Mouse (Mus musculus): ENCODE measurements around the gene Agl.
"Not testable (repeated sequence)": the region's sequence is repeated elsewhere in the genome, so short reads cannot be mapped to it uniquely, and the experiment has no call there.

The Agl gene

DNA sequence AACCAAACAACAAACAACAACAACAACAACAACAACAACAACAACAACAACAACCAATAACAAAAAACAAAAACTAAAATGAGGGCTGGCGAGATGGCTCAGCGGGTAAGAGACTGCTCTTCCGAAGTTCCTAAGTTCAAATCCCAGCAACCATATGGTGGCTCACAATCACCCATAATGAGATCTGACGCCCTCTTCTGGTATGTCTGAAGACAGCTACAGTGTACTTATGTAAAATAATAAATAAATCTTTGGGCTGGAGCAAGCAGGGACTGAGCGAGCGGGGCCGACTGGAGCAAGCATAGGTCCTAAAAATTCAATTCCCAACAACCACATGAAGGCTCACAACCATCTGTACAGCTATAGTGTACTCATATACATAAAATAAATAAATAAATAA lies 60.3 kb downstream of the Agl start:
- not testable (repeated sequence) for DNase-seq (ENCODE audit: low spot score in 2 of 2)

DNA sequence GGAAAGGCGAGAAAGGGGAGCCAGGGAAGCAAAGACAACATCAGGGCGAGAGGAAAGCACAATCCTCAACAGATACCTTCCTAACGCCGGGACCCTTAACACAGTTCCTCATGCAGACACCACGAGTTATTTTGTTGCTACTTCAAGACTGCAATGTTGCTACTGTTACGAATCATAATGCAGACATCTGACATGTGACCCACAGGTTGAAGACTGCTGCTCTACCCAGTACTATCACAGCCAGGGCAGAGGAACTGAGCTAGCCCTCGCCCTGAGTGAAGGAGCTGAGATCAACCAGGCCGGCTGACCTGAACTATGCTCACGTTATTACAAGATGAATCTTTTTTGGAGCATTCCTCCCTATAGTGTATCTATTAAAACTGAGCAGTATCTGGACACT lies 67.0 kb downstream of the Agl start:
- no peak for DNase-seq (ENCODE audit: low spot score in 2 of 2)

DNA sequence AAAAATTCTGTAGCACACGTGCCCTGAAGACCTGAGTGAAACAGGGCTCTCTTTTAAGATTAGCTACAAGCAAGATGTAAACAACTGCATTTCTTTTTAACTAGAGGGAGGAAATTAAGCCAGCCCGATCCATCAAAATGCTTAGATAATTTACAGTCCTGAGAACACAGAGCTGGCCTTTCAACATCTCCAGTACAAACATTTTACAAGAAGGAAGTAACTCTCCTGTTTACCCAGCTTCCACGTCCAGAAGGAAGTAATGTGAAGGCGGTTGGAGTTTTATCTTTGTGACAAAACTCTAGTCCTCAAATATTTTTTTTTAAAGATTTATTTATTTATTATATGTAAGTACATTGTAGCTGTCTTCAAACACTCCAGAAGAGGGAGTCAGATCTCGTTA lies 67.9 kb downstream of the Agl start:
- no peak for DNase-seq (ENCODE audit: low spot score in 2 of 2)

DNA sequence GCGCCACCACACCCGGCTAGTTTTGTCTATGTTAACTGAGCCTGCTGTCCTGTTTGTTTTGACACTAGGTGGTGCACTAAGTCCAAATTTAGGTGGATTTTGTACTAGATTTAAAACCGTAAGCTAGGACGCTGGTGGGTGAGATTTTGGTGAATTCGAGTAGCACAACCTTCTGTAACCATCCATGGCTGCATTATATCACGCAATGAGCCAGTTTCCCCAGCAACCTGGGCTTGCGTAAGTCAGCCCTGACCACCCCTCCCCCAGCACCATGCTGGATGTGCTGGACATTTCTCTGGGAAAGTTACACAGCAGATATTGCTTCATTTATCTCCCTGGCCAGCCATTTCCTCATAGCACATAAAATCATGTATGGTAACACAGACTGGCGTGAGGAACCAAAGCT lies 70.6 kb downstream of the Agl start:
- no peak for DNase-seq (ENCODE audit: low spot score in 2 of 2)

DNA sequence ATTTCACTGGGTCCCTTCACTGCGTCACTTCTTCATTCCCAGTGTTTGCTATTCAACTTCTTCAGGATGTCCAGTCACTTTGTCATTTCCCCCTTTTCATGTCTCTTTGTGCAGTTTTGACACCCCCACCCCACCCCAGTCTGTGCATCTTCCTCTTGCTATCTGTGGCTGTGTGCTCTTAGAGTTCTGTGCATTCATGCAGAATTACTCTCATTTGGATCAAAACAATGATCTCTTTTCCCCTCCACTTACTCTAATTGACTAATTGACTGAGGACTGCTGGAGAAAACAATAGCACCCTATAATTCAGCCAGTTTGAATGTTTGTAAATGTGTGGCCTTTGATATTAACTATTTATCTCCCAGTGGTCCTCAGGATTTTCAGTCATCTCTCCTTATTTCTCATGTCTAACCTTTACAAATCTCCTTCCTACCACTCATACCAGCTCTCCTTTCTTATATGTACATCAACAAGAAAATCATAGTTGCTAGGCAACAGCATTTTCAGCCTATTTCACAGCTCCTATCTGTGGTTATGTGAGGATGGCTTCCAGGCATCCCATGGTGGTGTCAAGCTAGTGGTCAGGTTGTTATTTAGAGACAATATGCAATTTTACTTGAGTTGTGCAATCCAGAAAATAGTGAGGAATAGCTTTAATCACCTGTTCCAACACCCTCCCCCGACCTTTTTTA lies 78.3 kb downstream of the Agl start:
- DNase-seq (ENCODE audit: low spot score in 2 of 2), result no peak

DNA sequence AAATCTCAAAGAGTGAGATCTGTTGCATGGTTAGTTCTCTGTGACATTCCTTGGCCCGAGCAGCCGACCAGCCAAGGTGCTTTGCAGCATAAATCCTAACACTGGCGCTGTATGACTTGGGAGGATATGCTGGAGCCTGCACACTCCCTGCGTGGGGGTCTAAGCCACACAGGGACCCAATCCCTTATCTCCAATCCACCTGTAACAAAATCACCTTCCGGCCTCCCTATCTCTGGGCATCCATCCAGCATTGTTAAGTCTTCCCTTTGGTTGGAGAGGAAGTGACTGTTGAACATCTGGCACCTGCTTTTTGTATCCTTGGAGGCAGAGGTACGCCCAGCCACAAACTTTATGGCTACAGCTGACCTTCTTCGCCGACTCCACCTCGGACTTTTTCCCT lies 81.2 kb downstream of the Agl start:
- no peak for DNase-seq (ENCODE audit: low spot score in 2 of 2)

DNA sequence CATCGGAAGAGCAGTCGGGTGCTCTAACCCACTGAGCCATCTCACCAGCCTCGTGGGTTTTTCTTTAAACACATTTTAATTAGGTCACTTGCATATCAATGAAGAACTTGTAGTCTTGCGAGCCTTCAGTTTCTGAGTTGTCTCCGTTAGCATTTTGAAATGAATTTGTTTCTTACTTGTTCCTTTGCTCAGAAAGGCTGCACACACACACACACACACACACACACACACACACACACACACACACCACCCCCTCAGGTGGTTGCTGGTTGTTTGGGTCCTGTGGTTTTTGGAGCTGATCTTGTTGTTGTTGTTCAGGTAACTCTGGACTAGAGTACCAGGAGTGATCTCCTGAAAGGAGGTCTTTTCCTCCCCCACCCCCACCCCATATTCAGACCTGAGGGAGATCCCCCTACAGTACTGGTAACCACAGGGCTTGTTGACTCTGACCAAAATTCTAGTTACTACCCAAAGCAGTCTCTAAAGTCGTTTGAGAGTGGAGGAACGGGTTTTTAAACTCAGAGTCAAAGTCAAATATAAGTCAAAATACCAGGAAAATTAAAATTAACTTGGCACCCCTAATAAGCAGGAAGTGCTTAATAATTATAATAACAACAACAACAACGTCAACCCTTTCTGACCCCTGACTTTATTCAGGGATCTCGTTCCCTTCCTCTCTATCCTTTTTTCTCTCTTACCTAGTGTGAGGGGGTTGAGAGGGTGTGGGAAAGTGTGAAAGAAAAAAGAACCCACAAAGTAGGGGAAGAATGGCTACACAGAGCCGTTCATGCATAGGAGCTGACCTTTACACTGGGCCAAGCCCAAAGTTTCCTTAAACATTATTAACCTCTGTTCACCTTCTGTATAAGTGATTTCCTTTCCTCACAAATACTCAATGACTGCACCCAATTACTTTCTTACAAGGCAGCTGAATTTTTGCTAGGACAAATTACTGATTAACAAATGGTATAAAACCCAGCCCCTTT lies 84.2 kb downstream of the Agl start:
- no peak for DNase-seq (ENCODE audit: low spot score in 2 of 2)

DNA sequence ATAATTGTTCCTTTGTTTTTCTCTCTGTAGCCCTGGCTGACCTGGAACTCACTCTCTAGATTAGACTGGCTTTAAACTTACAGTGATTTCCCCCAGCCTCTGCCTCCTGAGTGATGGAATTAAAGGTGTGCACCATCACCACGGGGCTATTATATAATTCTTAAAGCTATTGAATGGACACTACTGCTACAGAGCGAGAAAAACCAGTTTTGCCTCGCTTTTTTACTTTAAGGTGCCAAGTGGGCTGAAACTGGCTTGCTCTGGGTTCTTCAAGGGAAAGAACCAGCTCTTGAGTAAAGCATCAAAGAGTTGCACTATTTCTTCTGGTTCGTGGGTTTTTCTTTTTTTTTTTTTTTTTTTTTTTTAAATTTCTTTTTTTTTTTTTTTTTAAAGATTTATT lies 85.0 kb downstream of the Agl start:
- no peak for DNase-seq (ENCODE audit: low spot score in 2 of 2)

DNA sequence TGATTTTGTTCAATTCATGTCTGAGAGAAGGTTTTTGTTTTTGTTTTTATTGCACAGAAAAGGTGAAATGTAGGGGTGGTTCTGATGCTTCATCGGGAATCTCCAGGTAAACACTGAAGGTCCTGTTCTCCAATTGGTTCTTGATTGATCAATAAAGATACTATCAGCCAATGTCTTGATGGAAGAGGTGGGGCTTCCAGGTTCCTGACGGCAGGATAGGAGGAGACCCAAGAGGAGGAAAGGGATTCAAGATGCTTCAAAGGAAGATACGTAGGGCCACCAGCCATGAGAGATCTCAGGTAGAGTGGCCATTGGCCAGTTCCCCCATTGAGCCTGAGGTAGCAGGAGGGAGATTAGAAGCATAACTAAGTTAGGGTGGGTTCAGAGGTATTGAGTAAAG lies 89.0 kb downstream of the Agl start:
- no peak for DNase-seq (ENCODE audit: low spot score in 2 of 2)

DNA sequence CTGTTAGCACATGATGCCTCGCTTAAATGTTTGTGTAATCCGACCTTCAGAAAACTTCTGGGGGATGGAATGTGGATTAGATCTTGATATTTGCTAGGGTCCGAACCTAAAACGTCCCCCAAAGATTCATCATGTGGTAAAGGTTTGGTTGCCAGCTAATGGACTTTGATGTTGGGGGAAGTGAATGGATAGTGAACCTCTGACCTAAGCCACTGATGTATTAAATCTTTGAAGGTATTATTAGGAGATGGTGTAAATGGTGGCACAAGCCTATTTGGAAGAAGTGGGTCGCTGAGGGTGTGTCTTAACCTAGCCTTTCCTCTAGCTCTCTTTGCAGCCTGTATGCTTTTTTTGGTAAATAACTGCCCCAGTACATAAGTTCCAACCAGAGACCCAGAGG lies 94.9 kb downstream of the Agl start:
- DNase-seq (ENCODE audit: low spot score in 2 of 2), result no peak

DNA sequence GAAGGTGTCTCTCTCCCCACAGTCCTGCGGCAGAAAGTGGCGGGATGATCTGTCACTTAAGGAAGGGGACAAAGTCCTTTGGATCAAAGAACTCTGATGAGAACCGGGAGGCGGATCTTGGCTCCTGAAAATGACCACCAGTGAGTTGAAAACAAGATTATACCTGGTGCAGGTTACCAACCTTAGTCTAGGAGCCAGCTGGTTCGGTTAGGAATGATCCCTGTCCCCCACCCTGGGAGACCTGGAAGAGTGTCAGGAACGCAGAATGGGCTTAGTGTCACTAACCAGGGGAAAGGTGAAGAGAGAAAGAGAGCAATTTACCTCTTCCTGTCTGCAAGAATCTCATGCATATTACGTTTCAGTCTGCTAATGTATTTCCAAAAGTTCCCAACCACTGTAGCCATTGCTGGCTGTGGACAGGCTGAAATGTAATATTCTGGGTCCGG lies 95.5 kb downstream of the Agl start, which contains the start of gene Slc35a3:
Gene Slc35a3 (minus strand): TSS at position 396 of the 446 bp plus-strand sequence.
- DNase-seq (ENCODE audit: low spot score in 2 of 2), result peak in 1 of 2 experiments; percentile 24

DNA sequence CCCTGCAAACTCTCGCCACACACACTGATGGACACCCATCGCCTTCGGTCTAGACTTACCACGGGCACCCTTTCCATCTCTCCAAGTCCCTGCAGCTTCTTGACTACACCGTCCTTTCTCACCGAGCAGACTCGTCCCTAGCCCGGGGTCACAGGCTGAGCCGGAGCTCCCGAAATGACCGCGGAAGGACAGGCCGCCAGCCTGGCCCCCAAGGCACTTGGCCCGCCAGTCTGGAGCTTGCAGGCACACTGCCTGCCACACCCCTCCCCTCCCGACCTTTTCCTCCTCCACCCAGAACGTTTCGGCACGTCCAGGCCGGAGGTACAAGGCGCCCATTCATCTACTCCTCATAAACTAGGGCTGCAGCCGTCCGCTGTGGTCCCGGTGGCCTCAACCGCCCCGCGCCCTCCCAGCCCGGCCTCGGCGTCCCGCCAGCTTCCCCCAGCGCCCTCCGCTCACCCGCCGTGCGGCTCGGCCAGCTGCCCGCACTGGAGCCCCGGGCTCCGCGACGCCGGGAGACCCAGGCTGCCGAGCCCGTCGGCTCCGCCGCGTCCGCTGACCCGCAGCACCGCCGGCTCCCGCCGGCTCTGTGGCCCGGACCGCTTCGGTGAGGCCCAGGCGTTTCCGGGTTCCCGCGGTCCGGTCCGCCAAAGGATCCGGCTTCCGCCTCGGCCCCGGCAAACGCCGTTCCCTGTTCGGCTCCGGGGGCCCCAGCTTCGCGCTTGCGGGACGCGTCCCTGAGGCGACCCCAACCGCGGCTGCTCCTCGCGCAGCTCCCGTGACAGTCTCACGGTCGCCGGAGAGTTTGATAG lies 96.1 kb downstream of the Agl start:
- DNase-seq (ENCODE audit: low spot score in 2 of 2), result peak; percentile 86 to 87

DNA sequence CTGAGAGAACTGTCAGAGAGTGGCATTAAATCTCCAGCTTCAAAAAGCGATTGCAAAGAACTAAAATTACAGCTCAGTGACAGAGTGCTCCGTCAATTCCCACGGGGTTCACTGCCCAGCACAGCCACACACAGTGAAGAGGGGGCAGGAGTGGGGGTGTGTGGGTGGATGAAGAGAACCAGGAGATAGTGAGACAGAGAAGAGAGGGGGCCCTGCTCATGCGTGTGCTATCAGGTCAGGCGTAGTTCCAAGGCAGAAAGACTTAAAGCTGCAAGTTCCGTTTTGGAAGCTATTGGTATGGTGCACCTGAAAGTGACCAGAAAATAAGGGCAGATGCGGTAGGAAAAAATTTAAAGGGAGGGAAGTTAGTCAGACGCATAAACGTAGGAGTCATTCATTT lies 97.0 kb downstream of the Agl start:
- DNase-seq (ENCODE audit: low spot score in 2 of 2), result no peak

DNA sequence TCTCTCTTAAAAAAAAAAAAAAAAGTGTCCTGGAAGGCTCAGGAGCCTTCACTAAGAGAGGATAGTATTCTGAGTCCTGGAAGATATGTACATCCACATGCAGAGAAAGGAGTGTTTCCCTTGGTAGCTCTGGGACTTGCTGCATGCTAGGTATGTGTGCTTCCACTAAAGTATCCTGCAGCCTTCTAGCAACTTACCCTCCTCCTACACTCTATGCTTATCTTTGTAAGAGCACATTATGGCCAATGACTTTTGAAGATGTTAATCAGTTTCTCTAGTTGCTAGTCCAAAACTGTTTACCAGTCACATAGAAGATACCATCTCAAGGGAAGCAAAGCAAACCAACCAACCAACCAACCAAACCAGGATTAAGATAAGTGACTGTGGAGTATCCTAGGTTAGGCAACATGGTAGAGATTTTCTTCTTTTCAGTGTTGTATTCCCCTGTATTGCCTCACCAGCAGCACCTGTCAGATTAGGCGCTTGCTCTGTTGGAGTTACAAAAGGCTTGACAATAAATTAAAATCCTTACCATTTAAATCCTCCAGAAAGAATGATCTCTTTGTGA lies 102.2 kb downstream of the Agl start:
- no peak for DNase-seq (ENCODE audit: low spot score in 2 of 2)

DNA sequence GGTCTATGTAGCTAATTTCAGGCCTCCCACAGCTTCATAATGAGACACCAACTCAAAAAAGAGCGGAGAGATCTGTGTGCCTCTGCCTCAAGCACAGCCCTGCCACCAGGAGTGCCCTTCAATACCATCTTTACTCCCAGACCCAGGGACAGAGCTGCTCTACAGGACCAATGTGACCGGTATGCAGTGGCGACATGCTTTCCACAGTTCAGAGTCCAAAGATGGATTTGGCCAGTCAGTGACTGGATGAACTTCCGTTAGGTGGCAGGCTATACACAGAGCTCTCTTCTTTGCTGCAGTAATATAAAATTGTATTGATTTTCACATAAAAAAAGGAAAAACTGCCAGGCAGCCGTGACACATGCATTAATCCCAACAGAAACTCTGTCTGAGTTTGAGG lies 104.1 kb downstream of the Agl start:
- DNase-seq (ENCODE audit: low spot score in 2 of 2), result no peak

DNA sequence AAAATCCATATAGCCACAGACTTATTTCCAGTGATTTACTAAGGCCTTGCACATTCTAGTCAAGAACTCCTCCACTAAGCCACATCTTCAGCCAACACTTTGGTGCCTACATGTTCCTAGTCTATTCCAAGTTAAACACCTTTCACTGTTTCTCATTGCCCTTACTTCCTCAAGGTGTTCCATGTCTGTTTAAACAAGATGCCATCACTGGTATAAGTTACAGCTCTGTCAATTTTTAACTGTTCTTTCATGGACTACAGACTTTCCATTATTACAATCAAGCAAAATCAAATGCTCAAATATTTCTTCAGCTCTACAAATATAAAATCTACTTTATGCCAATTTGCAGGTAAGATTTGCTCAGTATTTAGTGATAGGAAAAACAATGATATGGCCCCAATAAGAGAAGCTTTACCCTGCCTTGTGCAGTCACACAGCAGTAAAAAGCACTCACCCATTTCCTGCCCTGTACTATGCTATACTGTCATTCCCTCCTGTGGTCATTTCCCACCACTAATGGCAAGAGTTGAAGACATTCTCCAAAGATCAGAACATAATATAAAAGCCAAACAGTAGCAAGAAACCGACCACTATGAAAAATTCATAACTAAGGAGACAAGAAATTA lies 105.2 kb downstream of the Agl start:
- no peak for DNase-seq (ENCODE audit: low spot score in 2 of 2)

DNA sequence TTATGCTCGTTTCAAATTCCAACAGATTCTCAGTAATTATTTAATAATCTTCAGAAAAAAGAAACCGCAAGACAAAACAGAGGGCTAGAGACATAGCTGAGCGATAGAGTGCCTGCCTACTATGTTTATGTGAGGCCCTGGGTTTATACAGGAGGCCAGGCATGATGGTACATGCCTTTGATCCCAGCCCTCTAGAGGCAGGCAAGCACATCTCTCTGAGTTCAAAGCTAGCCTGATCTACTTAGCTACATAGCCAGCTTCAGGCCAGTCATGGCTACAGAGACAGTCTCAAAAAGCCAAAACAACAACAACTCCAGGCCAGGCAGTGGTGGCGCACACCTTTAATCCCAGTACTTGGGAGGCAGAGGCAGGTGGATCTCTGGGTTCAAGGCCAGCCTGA lies 106.4 kb downstream of the Agl start:
- no peak for DNase-seq (ENCODE audit: low spot score in 2 of 2)

DNA sequence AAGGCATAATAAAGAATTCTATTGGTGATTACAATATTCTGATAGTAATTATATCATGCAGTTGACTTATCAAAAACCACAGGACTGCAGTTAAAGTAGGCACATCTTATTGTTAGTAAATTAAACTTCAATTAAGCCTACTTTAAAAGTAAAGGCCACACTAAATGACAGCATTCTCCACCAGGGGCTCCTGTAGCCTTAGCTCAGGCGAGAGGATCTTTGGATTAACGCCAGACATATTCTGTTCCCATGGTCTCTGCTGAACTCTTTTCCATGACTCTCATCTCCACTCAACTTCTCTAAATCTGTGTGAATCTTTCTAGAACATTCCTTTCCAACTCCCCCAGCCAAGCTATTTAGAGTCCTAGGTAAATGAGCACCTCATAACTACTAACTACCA lies 109.2 kb downstream of the Agl start:
- no peak for DNase-seq (ENCODE audit: low spot score in 2 of 2)

DNA sequence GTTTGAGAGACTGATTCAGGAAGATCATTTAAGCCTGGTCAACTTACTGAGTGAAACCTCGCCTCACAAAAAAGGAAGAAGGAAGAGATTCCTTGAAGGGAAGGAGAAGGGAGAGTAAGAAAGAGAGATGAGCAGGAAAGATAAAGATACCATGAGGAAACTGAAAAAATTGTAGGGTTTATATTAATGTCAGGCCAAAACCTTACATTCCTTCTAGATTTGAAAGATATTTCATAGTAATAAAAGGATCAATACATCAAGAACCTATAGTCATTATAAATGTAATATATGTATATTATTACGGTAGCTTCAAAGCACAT lies 112.3 kb downstream of the Agl start:
- DNase-seq (ENCODE audit: low spot score in 2 of 2), result no peak

DNA sequence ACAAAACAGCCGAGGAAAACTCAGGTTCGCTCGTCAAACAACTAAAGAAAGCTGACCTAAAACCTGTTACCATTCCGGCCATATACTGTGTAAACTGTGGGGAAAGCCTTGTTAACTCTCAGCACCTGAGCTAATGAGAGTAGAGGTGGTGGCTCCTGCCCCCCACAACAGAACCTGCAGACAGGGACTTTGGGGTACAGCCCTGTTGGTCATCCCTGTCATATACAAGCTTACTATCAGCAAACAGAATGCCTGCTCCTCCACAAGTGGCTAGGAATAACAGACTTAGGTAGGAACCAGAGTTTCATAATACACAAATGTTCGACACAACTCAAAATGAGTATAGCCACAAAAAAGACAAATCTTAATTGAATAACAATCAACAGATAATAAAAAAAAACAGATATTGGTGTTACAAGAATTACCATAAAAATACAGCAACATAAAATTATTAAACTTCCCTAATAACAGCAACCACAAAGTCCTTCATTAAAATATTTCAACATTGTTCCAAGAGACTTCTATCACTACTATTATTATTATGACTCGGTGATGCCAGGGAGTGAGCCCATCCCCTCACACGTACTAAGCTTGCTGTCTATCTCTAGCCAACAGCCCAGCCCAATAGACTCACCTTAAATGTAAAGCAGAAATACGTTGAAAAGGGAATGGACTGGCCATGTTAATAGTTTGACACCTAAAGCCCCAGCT lies 112.9 kb downstream of the Agl start:
- no peak for DNase-seq (ENCODE audit: low spot score in 2 of 2)

DNA sequence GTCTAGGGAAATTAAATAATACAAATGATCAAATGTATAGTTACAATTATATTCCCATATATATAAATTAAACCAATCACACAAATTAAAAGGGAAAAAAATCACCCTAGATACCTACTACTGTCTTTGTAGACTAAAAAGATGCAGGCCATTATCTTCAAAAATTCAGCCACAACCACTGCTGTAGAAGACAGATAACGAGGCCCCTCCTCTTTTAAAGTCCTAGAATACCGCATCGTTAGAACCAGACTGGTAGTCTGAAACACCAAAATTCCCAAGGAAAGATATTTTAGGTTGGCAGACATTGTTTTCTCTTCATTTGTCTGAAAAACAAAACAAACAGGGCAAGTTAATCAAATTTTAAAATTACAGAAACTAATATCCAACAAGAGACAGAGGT lies 113.7 kb downstream of the Agl start:
- DNase-seq (ENCODE audit: low spot score in 2 of 2), result no peak

Data from right cerebral cortex, postnatal 10 days (tissue).